Mouse (Mus musculus) cerebellum, adult 2 months (tissue): ENCODE measurements at regions not wholly inside any gene's neighbourhood (a gene's known extent, or its start where the extent isn't known, plus 50 kb on each side); places are given as distances from the start of the nearest gene placed in this dataset.

ENCODE experiments used
- CTCF ChIP-seq: fragments of 200-500 bp; IDR thresholded peaks from 2 replicates; pipeline ENCODE4 v1.5.1; 2011; ENCODE audit warnings: low read depth, mild to moderate bottlenecking, control low read depth, low read length, moderate library complexity, borderline replicate concordance; ENCODE audit not compliant: insufficient read depth
- POLR2A ChIP-seq: fragments of 200-500 bp; IDR thresholded peaks from 2 replicates; pipeline ENCODE4 v1.6.1; 2011; ENCODE audit warnings: low read length, control low read depth, borderline replicate concordance; ENCODE audit not compliant: insufficient read depth

GRCm38 (mm10) chr7:123068241-123068640 is 55.4 kb upstream of the Tnrc6a start:
- no peak for TF ChIP-seq POLR2A
- TF ChIP-seq CTCF = no peak
